8 mouse cellular contexts compared by ENCODE assay signal in genomic region chr15:10470151-10470831, GRCm38 (mm10). TPM values are rescaled to one million over a fixed set of nuclear protein-coding genes. Genes with fewer than 3 reads are reported as not detected.
A peak's percentile ranks its signal among the peaks of the same experiment; 100 is the strongest.
DNase-seq lines count a peak whose midpoint lies in the region; ATAC-seq and TF ChIP-seq lines count a peak whose summit lies in the region.

TSS of gene Dnajc21 (minus strand) at chr15:10470516.

- peak within 1 kb of the TSS; percentile 88 for H3K4me3 ChIP-seq in hindbrain, embryonic 13.5 days
- peak within 1 kb of the TSS; percentile 89 for H3K4me3 ChIP-seq in left cerebral cortex, adult 2 months

- peak within 1 kb of the TSS; percentile 91 for H3K27ac ChIP-seq in hindbrain, embryonic 13.5 days
- peak within 1 kb of the TSS; percentile 74 for H3K27ac ChIP-seq in left cerebral cortex, adult 2 months

- H3K9ac ChIP-seq in hindbrain, embryonic 13.5 days: peak within 1 kb of the TSS; percentile 90

- H3K9me3 ChIP-seq in hindbrain, embryonic 13.5 days: no peaks in the 10 kb centered on the region

- peaks cover 23% of the 10 kb centered on the region for H3K4me1 ChIP-seq in hindbrain, embryonic 13.5 days (replicated peaks)

- no peak for TF ChIP-seq CTCF in left cerebral cortex, adult 2 months (IDR thresholded peaks at IDR 0.05)

- H3K4me2 ChIP-seq in hindbrain, embryonic 13.5 days: peak within 1 kb of the TSS; percentile 82

- DNase-seq in WW6 (ENCODE audit: low read depth, low spot score): peak; percentile 64
- peak; percentile 91 to 92 for DNase-seq in cerebellum, postnatal 14 days
- peak; percentile 49 to 65 for DNase-seq in frontal cortex, postnatal 14 days (ENCODE audit: low spot score in 2 of 2)
- DNase-seq in left cerebral cortex, adult 2 months (ENCODE audit: extremely low spot score in 1 of 2, low spot score in 2 of 2): peak; percentile 76 to 80
- peak; percentile 79 for DNase-seq in right cerebral cortex, adult 18-20 months
- peak; percentile 45 for DNase-seq in urinary bladder, postnatal 10 days (ENCODE audit: low spot score)

- WGBS in hindbrain, embryonic 13.5 days: under 1% methylated on average over 43 of the region's 87 CpGs

- H3K36me3 ChIP-seq in hindbrain, embryonic 13.5 days: peaks cover 8% of the 10 kb centered on the region

- intact Hi-C loops in left cerebral cortex, adult 2 months (cut with DNase I): loop anchor here (1.0 to 10.0 kb wide), 2 partner anchors 16 to 1015 kb away; partner anchors contain the start of gene Rad1

- ATAC-seq in hindbrain, embryonic 13.5 days (ENCODE audit: low FRiP score): peak; percentile 96
- ATAC-seq in megakaryocyte, adult 5-6 weeks (ENCODE audit: poor library complexity, severe bottlenecking): peak; percentile 92

- no peaks in the 10 kb centered on the region for H3K27me3 ChIP-seq in hindbrain, embryonic 13.5 days

RNA-seq across cellular contexts. Expression of gene Dnajc21, which starts in this region (rescaled TPM):
- 7.8 and 9.0 TPM in 2 replicates for polyA plus RNA-seq in hindbrain, embryonic 13.5 days (2015; fragmentation: Nextera tagmentation; extraction: Ambion mirVana)
- 10 to 100 TPM; 31.3 to 36.5 TPM for total RNA-seq in left cerebral cortex, adult 2 months (2021)
- 35.1 and 36.9 TPM in 2 replicates for total RNA-seq in megakaryocyte, adult 5-6 weeks (2015)
- total RNA-seq in megakaryocyte, adult 5-6 weeks (2017): 37.5 and 42.2 TPM in 2 replicates

Comparison
In these comparisons a context has a peak if more than half of its experiments do, and no peak if none do; other contexts are left out.
1. Peak in every context shown above with its lines: DNase-seq, ATAC-seq, H3K4me3 ChIP-seq and H3K27ac ChIP-seq.